Mouse (Mus musculus) heart, adult 2 months (tissue): ENCODE data around the gene Ncbp3.

Source experiments
- CTCF ChIP-seq: fragments of 200-600 bp; IDR thresholded peaks from 2 replicates; pipeline ENCODE4 v1.8.1; 2022; ENCODE audit warnings: antibody characterized with exemption, mild to moderate bottlenecking, moderate library complexity
- EP300 ChIP-seq: fragments of 200-500 bp; IDR thresholded peaks from 2 replicates; pipeline ENCODE4 v1.6.1; 2011; ENCODE audit warnings: low read depth, low read length, control low read depth; ENCODE audit not compliant: insufficient read depth
- POLR2A ChIP-seq: fragments of 200-500 bp; IDR thresholded peaks from 2 replicates; pipeline ENCODE4 v1.6.1; 2011; ENCODE audit warnings: mild to moderate bottlenecking, low read depth, low read length, control low read depth; ENCODE audit not compliant: insufficient read depth

DNA sequence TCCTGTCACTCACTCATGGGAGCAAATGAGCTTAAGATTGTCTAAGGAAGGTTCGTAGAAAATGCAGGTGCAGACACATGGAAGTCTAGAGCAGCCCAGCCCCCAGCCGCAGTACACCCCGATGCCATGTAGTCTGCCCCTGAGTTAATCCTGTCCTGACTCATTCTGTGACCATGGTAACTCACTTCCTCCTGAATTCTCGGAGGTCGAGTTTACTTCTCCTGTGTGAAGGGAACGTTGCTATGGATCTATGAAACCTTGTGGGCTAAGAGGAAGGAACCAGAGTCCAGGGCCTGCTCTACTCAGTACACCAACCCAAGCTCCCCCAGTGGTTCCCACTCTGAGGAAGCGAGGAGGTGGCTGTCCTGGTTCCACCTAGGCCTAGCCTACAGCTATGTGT, 45.3 kb downstream of the Ncbp3 start:
- TF ChIP-seq POLR2A: no peak
- no peak for TF ChIP-seq CTCF
- no peak for TF ChIP-seq EP300
